Mouse (Mus musculus): ENCODE results near the gene Tmprss6. TPM values are rescaled to one million over a fixed set of nuclear protein-coding genes. Genes with fewer than 3 reads are reported as not detected.

The Tmprss6 gene
- polyA plus RNA-seq, 2 experiments from 2014 or later, result not detected

- ATAC-seq, result no peak
Observed at GRCm38 (mm10) chr15:78413719-78414117, 54.7 kb downstream of the Tmprss6 start.

- ATAC-seq, result no peak
Observed at GRCm38 (mm10) chr15:78413083-78413718, 55.2 kb downstream of the Tmprss6 start.

- no peak for ATAC-seq
Observed at GRCm38 (mm10) chr15:78409570-78410052, 58.8 kb downstream of the Tmprss6 start.

- ATAC-seq, result peak; percentile 95
Observed at GRCm38 (mm10) chr15:78406293-78406934, 62.0 kb downstream of the Tmprss6 start, which contains the start of gene Mpst. Gene Mpst, plus strand, starts transcription at chr15:78406416.

- peak; percentile 34 for ATAC-seq
Observed at GRCm38 (mm10) chr15:78405517-78406211, 62.8 kb downstream of the Tmprss6 start, which contains the start of gene Tst. Gene Tst, minus strand, starts transcription at chr15:78405907.

- no peak for ATAC-seq
Observed at GRCm38 (mm10) chr15:78405098-78405497, 63.3 kb downstream of the Tmprss6 start.

- no peak for ATAC-seq
Observed at GRCm38 (mm10) chr15:78403896-78404295, 64.5 kb downstream of the Tmprss6 start.

GRCm38 (mm10) chr15:78403301-78403741 is 65.1 kb downstream of the Tmprss6 start:
- no peak for ATAC-seq

- no peak for ATAC-seq
Observed at GRCm38 (mm10) chr15:78402423-78402822, 66.0 kb downstream of the Tmprss6 start.

- ATAC-seq, result no peak
Observed at GRCm38 (mm10) chr15:78401921-78402320, 66.5 kb downstream of the Tmprss6 start.

GRCm38 (mm10) chr15:78401345-78401744 is 67.1 kb downstream of the Tmprss6 start:
- ATAC-seq, result no peak

- ATAC-seq, result no peak
Observed at GRCm38 (mm10) chr15:78395478-78395962, 72.9 kb downstream of the Tmprss6 start, which contains the start of gene Tex33. Gene Tex33, minus strand, starts transcription at chr15:78395912.

GRCm38 (mm10) chr15:78390855-78391254 is 77.6 kb downstream of the Tmprss6 start:
- peak; percentile 88 for ATAC-seq

Other genes starting within 250 kb of the Tmprss6 start
- gene Ncf4, start 223.8 kb downstream of the Tmprss6 start, polyA plus RNA-seq (2017; shearing (Covaris generic)), result 100 to 1,000 TPM; 178 to 188 TPM
- not detected for gene Csf2rb2, start 162.9 kb downstream of the Tmprss6 start, polyA plus RNA-seq (2017; shearing (Covaris generic))
- under 1 TPM; 0.09 to 0.31 TPM for gene Csf2rb, start 142.9 kb downstream of the Tmprss6 start, polyA plus RNA-seq (2017; shearing (Covaris generic))
- gene Tex33, start 72.7 kb downstream of the Tmprss6 start, polyA plus RNA-seq (2017; shearing (Covaris generic)), result not detected
- gene Tst, start 62.7 kb downstream of the Tmprss6 start, polyA plus RNA-seq (2017; shearing (Covaris generic)), result 1 to 10 TPM; 4.0 to 4.6 TPM
- gene Mpst, start 62.2 kb downstream of the Tmprss6 start, polyA plus RNA-seq (2017; shearing (Covaris generic)), result 1 to 10 TPM; 1.8 to 6.5 TPM
- 1 to 10 TPM; 9.0 to 9.7 TPM for gene Kctd17, start 40.1 kb downstream of the Tmprss6 start, polyA plus RNA-seq (2017; shearing (Covaris generic))
- gene Il2rb, start 26.6 kb upstream of the Tmprss6 start, polyA plus RNA-seq (2017; shearing (Covaris generic)), result 100 to 1,000 TPM; 489 to 584 TPM
- 10 to 100 TPM; 15.5 to 15.9 TPM for gene C1qtnf6, start 62.8 kb upstream of the Tmprss6 start, polyA plus RNA-seq (2017; shearing (Covaris generic))
- gene Sstr3, start 76.1 kb upstream of the Tmprss6 start, polyA plus RNA-seq (2017; shearing (Covaris generic)), result not detected
- gene Rac2, start 104.1 kb upstream of the Tmprss6 start, polyA plus RNA-seq (2017; shearing (Covaris generic)), result 1,000 to 10,000 TPM; 3,019 to 4,069 TPM
- gene Cyth4, start 128.4 kb upstream of the Tmprss6 start, polyA plus RNA-seq (2017; shearing (Covaris generic)), result 100 to 1,000 TPM; 197 to 261 TPM